Mouse (Mus musculus): ENCODE results near the gene Stox2. TPM values are rescaled to one million over a fixed set of nuclear protein-coding genes. Genes with fewer than 3 reads are reported as not detected.

Gene Stox2
- total RNA-seq, 2 experiments from 2014 or later, result 10.1 to 13.6 TPM

- peak in 1 of 2 experiments; percentile 27 for DNase-seq
- intact Hi-C loops (cut with DNase I), result loop anchor here (2.0 to 10.0 kb wide), 4 partner anchors 31 to 263 kb away; partner anchors contain the start of genes Ing2, Rwdd4a and Trappc11
Observed at GRCm38 (mm10) chr8:47411994-47412695, 34.0 kb downstream of the Stox2 start.

DNA sequence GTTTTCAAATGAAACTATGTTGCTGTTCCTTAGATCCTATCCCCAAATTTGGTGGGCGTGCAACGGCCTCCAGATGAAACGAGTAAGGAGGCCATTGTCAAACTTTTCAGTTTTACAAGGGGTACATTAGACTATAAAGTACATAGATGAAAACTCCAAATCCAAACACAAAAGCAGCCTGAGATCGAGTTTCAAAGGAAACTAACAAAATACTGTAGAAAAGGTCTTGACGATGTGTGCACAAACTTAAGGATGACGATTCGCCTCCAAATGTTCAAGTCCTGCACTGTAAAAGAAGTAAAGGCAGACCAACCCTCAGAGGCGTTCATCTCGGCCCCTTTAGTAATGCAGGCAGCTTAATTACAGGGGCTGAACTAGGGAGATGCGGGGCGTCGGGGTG lies 34.8 kb downstream of the Stox2 start:
- DNase-seq, result no peak
- intact Hi-C loops (cut with DNase I), result loop anchor here (5.0 to 10.0 kb wide), 3 partner anchors 53 to 263 kb away; partner anchors contain the start of genes Ing2, Rwdd4a and Trappc11

DNA sequence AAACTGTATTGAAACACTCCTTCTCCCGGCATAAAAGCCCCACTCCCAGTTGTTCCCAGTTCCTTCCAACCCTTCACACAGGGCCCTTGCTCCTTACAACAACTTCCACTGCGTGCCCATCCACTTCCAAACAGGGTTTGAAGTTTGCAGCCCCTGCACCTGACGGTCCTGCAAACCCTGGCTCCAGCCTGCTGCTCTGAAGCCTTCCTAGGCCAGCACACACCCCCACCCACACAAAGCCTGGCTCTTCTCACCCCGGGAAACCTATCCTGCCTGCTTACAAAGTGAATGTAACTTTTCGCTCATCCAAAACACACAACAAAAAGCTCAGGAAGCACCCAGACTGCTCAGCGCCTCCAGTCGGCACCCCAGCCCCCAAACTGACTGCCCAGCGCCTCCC lies 37.1 kb downstream of the Stox2 start:
- no peak for DNase-seq
- intact Hi-C loops (cut with DNase I), result no loop called here

GRCm38 (mm10) chr8:47404852-47405251 lies 41.3 kb downstream of the Stox2 start:
- intact Hi-C loops (cut with DNase I), result no loop called here
- DNase-seq, result no peak

- DNase-seq, result no peak
- intact Hi-C loops (cut with DNase I), result no loop called here
Observed at GRCm38 (mm10) chr8:47392927-47393326, 53.2 kb downstream of the Stox2 start.

- no peak for DNase-seq
- intact Hi-C loops (cut with DNase I), result no loop called here
Observed at GRCm38 (mm10) chr8:47392290-47392689, 53.9 kb downstream of the Stox2 start.

DNA sequence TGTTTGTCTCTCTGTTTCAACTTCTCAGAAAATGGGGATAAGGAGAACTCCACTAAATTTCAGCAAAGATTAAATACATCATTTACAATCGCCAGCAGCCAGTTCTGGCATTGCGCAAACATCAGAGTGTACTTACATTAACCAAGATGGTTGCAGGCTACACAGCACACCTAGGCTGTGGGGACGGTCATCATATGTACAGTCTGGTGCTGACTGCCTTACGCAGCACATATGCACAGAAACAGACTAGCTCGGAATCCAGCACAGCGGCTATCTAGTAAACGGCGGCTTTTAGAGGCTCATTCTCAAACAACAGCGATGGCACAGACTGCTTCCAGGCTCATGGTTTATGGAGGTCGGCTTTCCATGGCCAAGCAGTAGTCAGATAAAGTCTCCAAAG lies 54.3 kb downstream of the Stox2 start:
- no peak for DNase-seq

DNA sequence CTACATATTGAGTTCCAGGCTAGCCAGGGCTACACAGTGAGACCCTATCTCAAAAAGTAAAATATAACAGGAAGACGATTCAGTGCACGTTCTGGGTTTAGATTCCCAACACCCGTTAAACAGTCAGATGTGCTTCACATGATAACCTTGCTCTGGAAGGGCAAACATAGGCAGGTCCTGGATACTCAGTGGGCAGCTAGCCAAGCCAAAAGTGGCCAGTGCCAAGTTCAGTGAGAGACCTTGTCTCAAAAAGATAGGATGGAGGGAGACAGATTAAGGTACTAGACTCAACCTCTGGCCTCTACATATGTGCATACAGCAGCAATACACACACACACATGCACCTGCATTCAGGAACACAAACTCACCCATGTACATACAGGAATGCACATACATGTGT lies 56.7 kb downstream of the Stox2 start:
- intact Hi-C loops (cut with DNase I), result no loop called here
- no peak for DNase-seq

More for the DNA sequence above, 54.3 kb downstream of the Stox2 start:
- intact Hi-C loops (cut with DNase I), result no loop called here

DNA sequence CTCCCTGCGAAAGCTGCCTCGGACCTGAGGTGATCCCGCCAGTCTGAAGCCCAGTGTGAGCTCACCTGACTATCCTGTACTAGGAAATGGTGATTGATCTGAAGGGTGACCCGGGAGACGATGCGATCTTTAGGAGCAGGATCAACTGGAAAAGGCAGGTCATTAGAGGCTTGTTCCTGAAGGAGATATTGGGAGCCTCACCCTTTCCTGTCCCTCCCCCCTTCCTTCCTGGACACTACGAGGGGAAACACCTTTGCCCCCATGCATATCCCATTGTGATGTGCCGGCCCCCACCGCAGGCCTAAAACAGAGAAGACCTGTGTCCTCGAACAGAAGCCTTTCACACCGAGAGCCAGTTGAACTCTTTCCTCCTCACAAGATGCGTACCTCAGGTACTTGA lies 58.0 kb downstream of the Stox2 start:
- peak in 1 of 2 experiments; percentile 39 for DNase-seq
- intact Hi-C loops (cut with DNase I), result no loop called here

DNA sequence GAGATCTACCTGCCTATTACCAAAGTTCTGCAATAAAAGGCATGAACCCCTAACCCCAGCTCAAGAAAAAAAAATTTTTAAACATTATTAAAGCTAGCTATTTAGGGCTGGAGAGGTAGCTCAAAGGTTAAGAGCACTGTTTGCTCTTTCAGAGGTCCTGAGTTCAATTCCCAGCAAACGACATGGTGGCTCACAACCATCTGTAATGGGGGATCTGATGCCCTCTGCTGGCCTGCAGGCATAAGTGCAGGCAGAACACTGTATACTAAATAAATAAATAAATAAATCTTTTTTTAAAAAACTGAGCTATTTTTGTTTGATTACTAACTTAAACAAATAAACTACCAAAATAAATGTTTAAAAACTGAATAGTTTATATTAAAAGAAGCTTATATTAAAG lies 60.4 kb downstream of the Stox2 start:
- intact Hi-C loops (cut with DNase I), result no loop called here

GRCm38 (mm10) chr8:47384151-47384550 lies 62.0 kb downstream of the Stox2 start:
- intact Hi-C loops (cut with DNase I), result no loop called here
- DNase-seq, result no peak

More for the DNA sequence above, 60.4 kb downstream of the Stox2 start:
- DNase-seq, result no peak

DNA sequence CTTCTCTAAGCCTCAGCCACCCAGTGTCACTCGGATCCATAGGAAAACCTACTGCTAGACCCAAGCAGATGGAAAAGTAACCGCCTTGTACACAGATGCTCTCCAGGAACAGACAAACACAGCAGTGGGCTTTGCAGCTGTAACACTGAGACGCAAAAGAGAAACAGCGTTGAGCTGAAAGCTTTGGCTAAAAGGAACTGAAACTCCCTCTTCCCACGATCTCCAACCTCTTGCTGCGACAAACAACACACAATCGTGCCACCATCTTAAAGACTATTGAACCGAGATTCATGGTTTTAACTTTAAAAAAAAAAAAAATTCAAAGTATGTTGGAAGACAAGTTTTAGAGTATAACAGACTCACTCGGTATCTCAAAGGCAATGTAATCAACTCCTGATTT lies 62.5 kb downstream of the Stox2 start:
- no peak for DNase-seq
- intact Hi-C loops (cut with DNase I), result no loop called here

- DNase-seq, result peak; percentile 39 to 49
- intact Hi-C loops (cut with DNase I), result loop anchor here (2.0 kb wide), 1 partner anchor 32 kb away; no protein-coding TSS in a partner anchor
Observed at GRCm38 (mm10) chr8:47381216-47381615, 64.9 kb downstream of the Stox2 start.

GRCm38 (mm10) chr8:47380725-47381124 lies 65.4 kb downstream of the Stox2 start:
- intact Hi-C loops (cut with DNase I), result loop anchor here (2.0 kb wide), 1 partner anchor 32 kb away; no protein-coding TSS in a partner anchor
- no peak for DNase-seq

GRCm38 (mm10) chr8:47380075-47380474 lies 66.1 kb downstream of the Stox2 start:
- intact Hi-C loops (cut with DNase I), result loop anchor here (2.0 kb wide), 1 partner anchor 33 kb away; no protein-coding TSS in a partner anchor

DNA sequence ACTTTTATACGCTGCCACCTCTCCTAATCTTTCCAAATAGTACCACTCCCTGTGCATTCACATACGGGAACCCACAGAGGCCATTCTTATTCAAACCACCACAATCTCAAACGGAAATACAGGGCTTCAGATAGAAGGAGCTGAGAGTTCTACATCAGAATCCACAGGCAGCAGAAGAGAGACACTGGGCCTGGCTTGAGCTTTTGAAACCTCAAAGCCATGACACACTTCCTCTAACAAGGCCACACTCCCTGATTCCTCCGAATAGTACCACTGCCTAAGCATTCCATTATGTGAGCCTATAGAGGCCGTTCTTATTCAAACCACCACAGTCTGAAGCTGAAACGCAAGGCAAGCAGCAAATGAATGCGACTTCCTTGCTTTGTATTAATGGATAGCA lies 69.5 kb downstream of the Stox2 start:
- no peak for DNase-seq
- intact Hi-C loops (cut with DNase I), result loop anchor here (10.0 kb wide), 1 partner anchor 298 kb away; the partner anchor contains the start of gene Ing2

More at GRCm38 (mm10) chr8:47380075-47380474, 66.1 kb downstream of the Stox2 start:
- peak in 1 of 2 experiments; percentile 38 for DNase-seq

DNA sequence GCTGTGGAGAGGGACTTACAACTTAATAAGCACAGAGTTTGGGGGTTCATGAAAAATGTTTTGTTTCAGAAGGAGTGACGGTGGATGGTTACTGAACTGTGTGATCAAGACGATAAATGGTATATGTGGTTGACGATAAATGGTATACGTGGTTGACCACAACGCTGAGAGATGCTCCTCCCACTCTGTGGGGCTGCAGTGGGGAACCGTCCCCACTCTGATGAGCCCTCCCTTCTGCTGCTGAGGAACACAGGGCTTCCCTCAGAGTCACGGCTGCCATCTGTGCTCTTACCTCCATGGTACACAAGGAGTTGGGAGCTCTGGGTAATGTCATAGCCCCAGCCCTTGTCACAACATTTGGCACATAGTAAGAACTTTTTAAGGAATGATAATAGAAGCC lies 72.4 kb downstream of the Stox2 start:
- intact Hi-C loops (cut with DNase I), result loop anchor here (5.0 to 10.0 kb wide), 2 partner anchors 301 to 701 kb away; partner anchors contain the start of gene Ing2
- DNase-seq, result no peak

DNA sequence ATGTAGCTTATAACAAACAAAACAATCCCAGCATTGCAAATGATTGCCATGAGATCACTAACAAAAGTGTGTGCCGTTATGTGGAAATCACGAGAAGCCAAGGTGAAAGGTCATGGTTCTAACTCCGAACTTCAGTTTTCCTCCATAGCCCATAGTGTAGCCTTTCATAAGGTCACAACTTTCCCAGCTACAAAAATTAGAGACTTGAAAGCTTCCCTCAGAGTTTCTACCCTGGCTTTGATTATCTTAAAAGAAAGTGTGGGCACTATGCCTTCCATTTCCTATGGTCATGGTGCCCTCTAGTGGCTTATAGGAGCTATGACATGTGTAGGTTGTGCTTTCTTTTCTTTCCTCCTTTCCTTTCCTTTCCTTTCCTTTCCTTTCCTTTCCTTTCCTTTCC lies 74.6 kb downstream of the Stox2 start:
- no peak for DNase-seq
- intact Hi-C loops (cut with DNase I), result loop anchor here (1.0 to 10.0 kb wide), 4 partner anchors 303 to 699 kb away; partner anchors contain the start of gene Ing2

- DNase-seq, result no peak
- intact Hi-C loops (cut with DNase I), result loop anchor here (1.0 to 10.0 kb wide), 4 partner anchors 304 to 699 kb away; partner anchors contain the start of gene Ing2
Observed at GRCm38 (mm10) chr8:47371081-47371480, 75.1 kb downstream of the Stox2 start.

DNA sequence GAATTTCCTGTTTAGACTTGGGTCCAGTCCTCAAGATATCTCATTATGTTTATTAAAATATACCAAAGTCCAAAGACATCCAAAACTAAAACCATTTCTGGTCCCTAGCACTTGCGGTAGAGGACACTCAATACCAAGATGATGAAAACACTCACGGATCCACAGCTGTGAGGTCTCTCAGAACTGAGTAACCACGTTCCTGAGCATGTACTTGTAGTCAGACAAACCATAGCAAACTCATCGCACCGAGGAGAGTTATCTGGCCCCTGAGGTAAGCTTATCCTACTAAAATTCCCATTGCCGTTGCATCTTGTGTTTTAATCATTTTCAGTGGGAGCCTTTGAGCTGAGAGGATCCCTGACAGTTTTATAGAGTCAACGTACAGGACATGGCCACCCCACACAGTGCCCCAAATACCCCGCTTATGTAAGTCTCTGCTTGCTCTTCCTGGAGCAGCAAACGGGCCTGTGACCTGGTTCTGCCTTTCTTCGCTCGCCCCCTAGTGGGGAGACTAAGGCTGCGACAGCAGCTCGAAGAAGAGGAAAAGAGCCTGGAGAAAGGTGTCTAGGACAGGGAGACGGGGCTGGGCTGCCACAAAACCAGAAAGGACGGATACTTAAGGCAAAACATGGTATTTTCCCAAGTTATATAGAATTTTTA lies 75.6 kb downstream of the Stox2 start:
- intact Hi-C loops (cut with DNase I), result loop anchor here (1.0 to 10.0 kb wide), 4 partner anchors 304 to 698 kb away; partner anchors contain the start of gene Ing2
- peak; percentile 79 to 80 for DNase-seq

DNA sequence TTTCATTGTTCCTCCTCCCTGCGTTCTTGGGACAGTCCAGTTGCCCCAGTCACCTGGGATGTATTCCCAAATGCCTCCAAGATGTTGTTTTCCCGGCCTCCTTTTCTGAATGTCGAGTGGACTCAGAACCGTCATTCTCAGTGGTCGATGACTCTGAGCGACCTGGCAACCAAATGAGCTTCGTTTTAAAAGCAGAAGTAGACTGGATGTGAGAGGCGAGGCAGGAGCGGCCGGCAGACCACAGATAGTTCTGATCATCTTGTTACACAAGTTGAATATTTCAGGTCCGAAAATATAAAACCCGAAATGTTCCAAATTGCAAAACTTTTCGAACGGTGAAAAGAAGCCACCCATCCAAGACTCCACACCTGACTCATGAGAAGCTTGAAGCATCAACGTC lies 76.2 kb downstream of the Stox2 start:
- no peak for DNase-seq
- intact Hi-C loops (cut with DNase I), result loop anchor here (2.0 to 10.0 kb wide), 5 partner anchors 83 to 698 kb away; partner anchors contain the start of gene Ing2

All from heart, postnatal 36 days (tissue).